Mouse (Mus musculus) fibroblast of lung, adult 2 months (primary cell): ENCODE results near the gene Hhatl.

Experiments used
- DNase-seq: peaks from one replicate; pipeline ENCODE4 v3.0.0-alpha.2; 2011; ENCODE audit warnings: low read depth

The Hhatl gene

GRCm38 (mm10) chr9:121791757-121792521, at the start of gene Hhatl:
Hhatl (minus strand) TSS chr9:121792507.
- DNase-seq = no peak

GRCm38 (mm10) chr9:121839622-121839965, 47.3 kb upstream of the Hhatl start:
- DNase-seq = no peak

- DNase-seq = no peak
Measured at GRCm38 (mm10) chr9:121838829-121839621, 46.7 kb upstream of the Hhatl start, which contains the start of gene Ccdc13. Ccdc13 (minus strand) TSS chr9:121839461.

- no peak for DNase-seq
Measured at GRCm38 (mm10) chr9:121838008-121838407, 45.7 kb upstream of the Hhatl start.

GRCm38 (mm10) chr9:121833825-121834224, 41.5 kb upstream of the Hhatl start:
- no peak for DNase-seq

- no peak for DNase-seq
Measured at GRCm38 (mm10) chr9:121830956-121831293, 38.6 kb upstream of the Hhatl start.

GRCm38 (mm10) chr9:121830243-121830955, 38.1 kb upstream of the Hhatl start:
- no peak for DNase-seq

GRCm38 (mm10) chr9:121829270-121829992, 37.1 kb upstream of the Hhatl start:
- DNase-seq = no peak

- DNase-seq = no peak
Measured at GRCm38 (mm10) chr9:121828314-121828713, 36.0 kb upstream of the Hhatl start.

- DNase-seq = no peak
Measured at GRCm38 (mm10) chr9:121826356-121826755, 34.0 kb upstream of the Hhatl start.

GRCm38 (mm10) chr9:121823991-121824390, 31.7 kb upstream of the Hhatl start:
- no peak for DNase-seq

- DNase-seq = no peak
Measured at GRCm38 (mm10) chr9:121823051-121823450, 30.7 kb upstream of the Hhatl start.

GRCm38 (mm10) chr9:121822585-121822991, 30.3 kb upstream of the Hhatl start:
- no peak for DNase-seq

- no peak for DNase-seq
Measured at GRCm38 (mm10) chr9:121820765-121821164, 28.5 kb upstream of the Hhatl start.

GRCm38 (mm10) chr9:121819771-121820471, 27.6 kb upstream of the Hhatl start:
- DNase-seq = no peak

- peak; percentile 73 for DNase-seq
Measured at GRCm38 (mm10) chr9:121819073-121819770, 26.9 kb upstream of the Hhatl start.

GRCm38 (mm10) chr9:121815183-121815582, 22.9 kb upstream of the Hhatl start:
- DNase-seq = no peak

GRCm38 (mm10) chr9:121810081-121810821, 17.9 kb upstream of the Hhatl start:
- no peak for DNase-seq

GRCm38 (mm10) chr9:121808511-121808910, 16.2 kb upstream of the Hhatl start:
- DNase-seq = no peak

GRCm38 (mm10) chr9:121807947-121808346, 15.6 kb upstream of the Hhatl start:
- no peak for DNase-seq
